Mouse (Mus musculus): Measurements from ENCODE around the gene Cib4. TPM values are rescaled to one million over a fixed set of nuclear protein-coding genes. Genes with fewer than 3 reads are reported as not detected.

Gene Cib4
- polyA plus RNA-seq, 1 experiment from 2014 or later, result not detected

DNA sequence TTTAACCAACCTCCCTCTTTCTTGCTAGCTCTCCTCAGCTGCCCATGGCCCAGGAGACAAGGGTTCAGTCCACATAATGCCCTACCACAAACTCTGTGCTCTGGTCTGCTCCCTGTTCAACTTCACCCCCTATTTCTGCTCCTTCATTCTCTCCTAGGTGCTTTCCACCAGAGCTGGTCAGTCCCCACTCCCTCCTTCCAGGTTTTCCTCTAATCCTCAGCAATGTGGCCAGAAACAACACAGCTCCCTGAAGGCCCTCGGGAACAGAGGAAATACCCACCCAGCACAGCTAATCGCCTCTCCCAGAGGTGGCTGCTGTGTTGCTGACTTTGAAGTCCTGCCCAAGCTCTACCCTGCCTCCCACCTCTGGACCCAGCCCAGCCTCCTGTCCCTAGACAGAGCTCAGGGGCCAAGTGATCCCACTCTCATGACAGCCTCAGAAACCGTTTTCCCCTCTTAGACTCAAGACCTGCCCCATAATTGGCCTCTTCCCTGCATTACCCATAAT, 14.4 kb upstream of the Cib4 start:
- Histone ChIP-seq H3K4me1 (no peaks in the 10 kb centered on the region), H3K27me3 (replicated peaks) (no peaks in the 10 kb centered on the region), H3K36me3 (no peaks in the 10 kb centered on the region), H3K4me3 (no peak overlapping the region), H3K9ac (no peak overlapping the region), H3K9me3 (no peaks in the 10 kb centered on the region), H3K4me2 (replicated peaks) (no peak overlapping the region), H3K27ac (no peak overlapping the region)
- 40% methylated on average over 3 of the region's 3 CpGs for WGBS
- no peak for ATAC-seq (ENCODE audit: low FRiP score, low read depth)

GRCm38 (mm10) chr5:30559421-30559820, 13.8 kb upstream of the Cib4 start:
- WGBS, result 86% methylated on average over 3 of the region's 3 CpGs
- no peak for ATAC-seq (ENCODE audit: low FRiP score, low read depth)
- no peaks in the 10 kb centered on the region for H3K9me3 ChIP-seq

GRCm38 (mm10) chr5:30556284-30556683, 10.6 kb upstream of the Cib4 start:
- no peaks in the 10 kb centered on the region for H3K27me3 ChIP-seq (replicated peaks)
- H3K4me2 ChIP-seq (replicated peaks), result no peak overlapping the region
- no peaks in the 10 kb centered on the region for H3K4me1 ChIP-seq
- H3K27ac ChIP-seq, result no peak overlapping the region
- no peak overlapping the region for H3K4me3 ChIP-seq
- WGBS, result 86% methylated on average over 3 of the region's 3 CpGs
- no peak overlapping the region for H3K9ac ChIP-seq
- ATAC-seq (ENCODE audit: low FRiP score, low read depth), result no peak
- H3K36me3 ChIP-seq, result no peaks in the 10 kb centered on the region
- H3K9me3 ChIP-seq, result no peaks in the 10 kb centered on the region

More at GRCm38 (mm10) chr5:30559421-30559820, 13.8 kb upstream of the Cib4 start:
- no peaks in the 10 kb centered on the region for H3K36me3 ChIP-seq
- H3K4me2 ChIP-seq (replicated peaks), result no peak overlapping the region
- no peak overlapping the region for H3K9ac ChIP-seq
- no peaks in the 10 kb centered on the region for H3K4me1 ChIP-seq
- no peaks in the 10 kb centered on the region for H3K27me3 ChIP-seq (replicated peaks)
- H3K27ac ChIP-seq, result no peak overlapping the region
- no peak overlapping the region for H3K4me3 ChIP-seq

GRCm38 (mm10) chr5:30554981-30555380, 9.3 kb upstream of the Cib4 start:
- Histone ChIP-seq H3K27me3 (replicated peaks) (no peaks in the 10 kb centered on the region), H3K4me1 (no peaks in the 10 kb centered on the region), H3K4me3 (no peak overlapping the region), H3K9ac (no peak overlapping the region), H3K36me3 (no peaks in the 10 kb centered on the region), H3K27ac (no peak overlapping the region), H3K4me2 (replicated peaks) (no peak overlapping the region), H3K9me3 (no peaks in the 10 kb centered on the region)
- no peak for ATAC-seq (ENCODE audit: low FRiP score, low read depth)
- WGBS, result 78% methylated on average over 8 of the region's 8 CpGs

DNA sequence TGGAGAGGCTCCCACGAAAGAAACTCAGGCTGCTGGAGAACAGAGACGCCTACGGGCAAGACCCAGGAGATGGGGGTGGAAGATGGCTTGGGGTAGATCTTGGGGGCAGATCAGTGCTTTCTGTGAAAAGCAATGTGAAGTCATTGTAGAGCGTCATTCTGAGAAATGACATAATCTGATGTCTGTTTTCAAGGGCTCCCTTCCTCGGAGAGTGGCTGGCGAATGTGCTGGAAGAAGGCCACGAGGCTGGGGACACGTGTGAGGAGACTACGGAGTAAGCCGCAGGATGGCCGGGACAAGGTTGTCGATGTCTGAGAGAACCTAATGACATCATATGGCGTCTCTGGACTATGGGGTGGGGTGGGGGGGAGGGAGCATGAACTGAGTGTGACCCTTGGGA, 8.3 kb upstream of the Cib4 start:
- Histone ChIP-seq H3K9me3 (no peaks in the 10 kb centered on the region), H3K36me3 (no peaks in the 10 kb centered on the region), H3K4me1 (no peaks in the 10 kb centered on the region), H3K27me3 (replicated peaks) (no peaks in the 10 kb centered on the region), H3K4me3 (no peak overlapping the region), H3K9ac (no peak overlapping the region), H3K4me2 (replicated peaks) (no peak overlapping the region), H3K27ac (no peak overlapping the region)
- 90% methylated on average over 13 of the region's 13 CpGs for WGBS
- no peak for ATAC-seq (ENCODE audit: low FRiP score, low read depth)

DNA sequence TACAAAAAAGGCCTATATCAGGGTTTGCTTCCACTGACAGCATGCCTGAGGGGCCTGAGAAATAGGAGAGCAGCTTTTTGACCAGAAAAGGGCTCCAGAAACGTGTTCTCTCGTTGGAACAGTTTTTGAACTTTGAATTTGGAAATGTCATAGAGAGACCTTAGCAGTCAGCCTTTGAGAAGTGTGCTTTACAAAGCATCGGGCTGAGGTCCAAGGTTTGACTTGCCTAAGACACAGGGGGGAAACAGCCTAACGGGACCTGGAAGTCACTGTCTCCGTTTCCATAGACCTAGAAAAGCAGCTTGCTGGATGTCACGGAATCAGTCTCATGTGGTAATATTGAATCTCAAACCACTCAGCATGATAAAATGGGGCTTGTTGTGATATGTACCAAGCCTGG, 6.4 kb upstream of the Cib4 start:
- 87% methylated on average over 6 of the region's 6 CpGs for WGBS
- no peak for ATAC-seq (ENCODE audit: low FRiP score, low read depth)
- Histone ChIP-seq H3K4me2 (replicated peaks) (no peak overlapping the region), H3K9me3 (no peaks in the 10 kb centered on the region), H3K36me3 (no peaks in the 10 kb centered on the region), H3K27me3 (replicated peaks) (no peaks in the 10 kb centered on the region), H3K9ac (no peak overlapping the region), H3K4me1 (no peaks in the 10 kb centered on the region), H3K27ac (no peak overlapping the region), H3K4me3 (no peak overlapping the region)

- Histone ChIP-seq H3K9ac (no peak overlapping the region), H3K4me2 (replicated peaks) (no peak overlapping the region), H3K27me3 (replicated peaks) (no peaks in the 10 kb centered on the region), H3K27ac (no peak overlapping the region), H3K36me3 (no peaks in the 10 kb centered on the region), H3K4me3 (no peak overlapping the region), H3K4me1 (no peaks in the 10 kb centered on the region), H3K9me3 (no peaks in the 10 kb centered on the region)
- no peak for ATAC-seq (ENCODE audit: low FRiP score, low read depth)
- 84% methylated on average over 8 of the region's 8 CpGs for WGBS
Observed at GRCm38 (mm10) chr5:30551022-30551638, 5.5 kb upstream of the Cib4 start.

- Histone ChIP-seq H3K4me1 (no peaks in the 10 kb centered on the region), H3K9ac (no peak overlapping the region), H3K36me3 (no peaks in the 10 kb centered on the region), H3K27ac (no peak overlapping the region), H3K27me3 (replicated peaks) (no peaks in the 10 kb centered on the region), H3K4me3 (no peak overlapping the region), H3K9me3 (no peaks in the 10 kb centered on the region), H3K4me2 (replicated peaks) (no peak overlapping the region)
- ATAC-seq (ENCODE audit: low FRiP score, low read depth), result no peak
- 65% methylated on average over 9 of the region's 9 CpGs for WGBS
Observed at GRCm38 (mm10) chr5:30550334-30551021, 4.8 kb upstream of the Cib4 start.

DNA sequence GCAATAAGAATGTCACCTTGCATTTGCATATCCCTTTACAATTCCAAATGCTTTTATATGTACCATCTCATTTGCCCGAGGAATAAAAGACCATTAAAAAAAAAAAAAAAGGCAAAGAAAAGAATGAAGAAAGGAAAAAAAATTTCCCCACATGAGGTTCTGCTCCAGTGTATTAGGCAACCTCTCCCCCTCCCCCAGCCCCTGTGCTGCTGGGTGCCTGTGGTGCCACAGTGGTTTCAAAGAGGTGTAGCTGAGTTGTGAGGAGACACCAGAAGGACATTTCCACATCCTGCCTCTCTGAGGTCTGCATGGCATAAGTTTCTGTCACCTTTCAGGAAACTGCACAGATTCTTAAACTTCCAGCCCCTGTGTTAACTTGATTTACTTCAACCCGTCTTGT, 3.0 kb upstream of the Cib4 start:
- H3K27me3 ChIP-seq (replicated peaks), result no peaks in the 10 kb centered on the region
- H3K4me3 ChIP-seq, result no peak overlapping the region
- no peaks in the 10 kb centered on the region for H3K4me1 ChIP-seq
- H3K9ac ChIP-seq, result no peak overlapping the region
- no peaks in the 10 kb centered on the region for H3K36me3 ChIP-seq
- 61% methylated on average over 2 of the region's 2 CpGs for WGBS
- H3K9me3 ChIP-seq, result no peaks in the 10 kb centered on the region
- ATAC-seq (ENCODE audit: low FRiP score, low read depth), result no peak
- no peak overlapping the region for H3K27ac ChIP-seq
- H3K4me2 ChIP-seq (replicated peaks), result no peak overlapping the region

DNA sequence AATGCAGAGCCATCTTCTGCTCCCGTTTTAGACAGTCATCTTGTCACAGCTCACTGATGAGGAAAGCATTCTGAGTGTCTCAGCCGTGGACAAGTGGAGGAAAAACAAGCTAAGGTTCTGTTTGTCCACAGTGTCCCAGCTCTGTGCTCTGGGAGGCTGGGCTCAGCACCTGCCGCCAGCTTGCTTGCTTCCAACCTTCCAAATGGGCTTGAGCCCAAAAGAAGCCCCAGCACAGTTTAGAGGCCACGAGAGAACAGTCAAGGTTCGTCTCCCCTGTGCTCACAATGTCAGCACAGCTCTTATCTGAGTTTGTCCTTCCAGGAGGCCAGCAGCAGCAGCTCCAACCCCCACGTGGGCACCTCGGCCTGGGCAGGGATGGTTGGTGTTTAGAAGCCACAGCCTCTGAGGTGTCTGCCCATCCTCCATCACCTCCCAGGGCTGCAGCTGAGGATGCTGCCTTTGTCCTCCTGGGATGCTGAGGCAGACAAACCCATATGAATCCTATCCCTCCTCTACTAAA, 9.5 kb downstream of the Cib4 start:
- Histone ChIP-seq H3K4me3 (no peak overlapping the region), H3K4me1 (no peaks in the 10 kb centered on the region), H3K9me3 (no peaks in the 10 kb centered on the region), H3K9ac (no peak overlapping the region), H3K36me3 (no peaks in the 10 kb centered on the region), H3K27ac (no peak overlapping the region), H3K27me3 (replicated peaks) (no peaks in the 10 kb centered on the region), H3K4me2 (replicated peaks) (no peak overlapping the region)
- no peak for ATAC-seq (ENCODE audit: low FRiP score, low read depth)
- WGBS, result 69% methylated on average over 7 of the region's 7 CpGs

- no peaks in the 10 kb centered on the region for H3K36me3 ChIP-seq
- no peaks in the 10 kb centered on the region for H3K4me1 ChIP-seq
- H3K27ac ChIP-seq, result no peak overlapping the region
- no peak overlapping the region for H3K4me3 ChIP-seq
- no peaks in the 10 kb centered on the region for H3K9me3 ChIP-seq
- H3K4me2 ChIP-seq (replicated peaks), result no peak overlapping the region
- no peak overlapping the region for H3K9ac ChIP-seq
- WGBS, result 63% methylated on average over 6 of the region's 6 CpGs
- no peaks in the 10 kb centered on the region for H3K27me3 ChIP-seq (replicated peaks)
- ATAC-seq (ENCODE audit: low FRiP score, low read depth), result no peak
Observed at GRCm38 (mm10) chr5:30534637-30535036, 11.0 kb downstream of the Cib4 start.

GRCm38 (mm10) chr5:30528906-30529305, 16.7 kb downstream of the Cib4 start:
- Histone ChIP-seq H3K36me3 (no peaks in the 10 kb centered on the region), H3K27ac (no peak overlapping the region), H3K27me3 (replicated peaks) (no peaks in the 10 kb centered on the region), H3K9ac (no peak overlapping the region), H3K9me3 (no peaks in the 10 kb centered on the region), H3K4me2 (replicated peaks) (no peak overlapping the region), H3K4me3 (no peak overlapping the region), H3K4me1 (peaks cover 8% of the 10 kb centered on the region)
- 48% methylated on average over 4 of the region's 4 CpGs for WGBS
- ATAC-seq (ENCODE audit: low FRiP score, low read depth), result no peak

DNA sequence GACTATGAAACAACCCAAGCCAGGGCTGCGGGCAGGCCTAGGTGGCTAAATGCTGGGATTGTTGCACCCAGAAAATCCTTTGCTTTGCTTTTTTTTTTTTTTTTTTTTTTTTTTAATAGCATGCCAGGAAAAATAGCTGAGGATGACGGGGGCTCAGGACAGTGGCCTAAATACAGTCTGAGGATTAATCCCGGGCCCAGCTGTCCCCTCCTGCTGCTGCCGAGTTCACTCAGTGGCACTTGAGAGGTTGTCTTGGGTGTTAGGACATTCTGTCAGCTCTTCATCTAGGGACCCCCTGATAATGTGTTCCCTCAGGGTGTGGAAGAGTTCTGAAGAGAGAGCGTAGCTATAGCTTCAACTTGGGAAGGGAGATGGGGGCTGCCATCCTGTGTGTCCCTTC, 18.5 kb downstream of the Cib4 start:
- no peak for ATAC-seq (ENCODE audit: low FRiP score, low read depth)
- Histone ChIP-seq H3K36me3 (no peaks in the 10 kb centered on the region), H3K9me3 (no peaks in the 10 kb centered on the region), H3K4me2 (replicated peaks) (no peak overlapping the region), H3K9ac (no peak overlapping the region), H3K4me3 (no peak overlapping the region), H3K27me3 (replicated peaks) (no peaks in the 10 kb centered on the region), H3K27ac (no peak overlapping the region), H3K4me1 (peaks cover 8% of the 10 kb centered on the region)
- 81% methylated on average over 5 of the region's 5 CpGs for WGBS
